8 mouse cellular contexts compared by ENCODE assay signal in the genomic region with DNA sequence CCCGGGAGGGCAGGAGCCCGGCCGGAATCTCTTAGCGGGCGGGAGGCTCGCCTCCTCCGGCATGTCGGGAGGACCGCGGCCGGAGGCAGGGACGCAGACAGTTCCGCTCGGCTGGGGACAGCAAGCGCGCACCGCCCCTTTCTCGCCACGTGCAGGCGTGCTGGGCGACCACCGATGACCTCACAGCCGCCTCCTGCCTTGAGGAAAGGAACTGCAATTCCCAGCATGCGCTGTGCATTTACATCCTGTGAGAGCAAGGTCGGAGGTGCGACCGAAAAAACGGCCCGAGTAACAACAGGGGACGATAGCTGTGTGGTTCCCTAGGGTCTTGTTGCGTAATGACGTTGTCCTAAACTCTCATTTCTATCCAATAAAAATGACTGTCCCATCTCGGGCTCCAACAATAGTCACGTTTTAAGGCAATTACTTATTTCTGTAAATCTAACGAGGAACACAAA. TPM values are rescaled to one million over a fixed set of nuclear protein-coding genes. Genes with fewer than 3 reads are reported as not detected.
A peak's percentile ranks its signal among the peaks of the same experiment; 100 is the strongest.
DNase-seq lines count a peak whose midpoint lies in the region; ATAC-seq and TF ChIP-seq lines count a peak whose summit lies in the region.

TSS of gene Dhx33 (minus strand) at position 122 of the 458 bp plus-strand sequence.

- H3K79me2 ChIP-seq in C2C12 (ENCODE audit: control insufficient read depth, insufficient read depth) (peaks cover 49% of the 10 kb centered on the region), myocyte (ENCODE audit: control insufficient read depth, insufficient read depth) (peaks cover 33% of the 10 kb centered on the region)
- H3K79me2 ChIP-seq in liver, adult 2 months (ENCODE audit: control insufficient read depth, insufficient read depth, low read length), result peaks cover 7% of the 10 kb centered on the region; the same call in 1 of the 2 replicates

- WGBS in heart, embryonic 11.5 days (ENCODE audit: insufficient replicate concordance), result under 1% methylated on average over 35 of the region's 35 CpGs
- WGBS in kidney, embryonic 16.5 days, result under 1% methylated on average over 34 of the region's 35 CpGs
- under 1% methylated on average over 35 of the region's 35 CpGs for WGBS in liver, adult 2 months

- H3K27ac ChIP-seq in heart, embryonic 11.5 days (ENCODE audit: low read depth, low read length), result peak within 1 kb of the TSS; percentile 86
- H3K27ac ChIP-seq in kidney, embryonic 16.5 days (ENCODE audit: low read length), result peak within 1 kb of the TSS; percentile 84
- H3K27ac ChIP-seq in liver, adult 2 months (replicated peaks; ENCODE audit: insufficient read depth, low read depth, low read length), result peak within 1 kb of the TSS; percentile 64

- H3K4me3 ChIP-seq in C2C12 (ENCODE audit: insufficient read depth, poor library complexity, severe bottlenecking) (peak within 1 kb of the TSS; percentile 96), myocyte (peak within 1 kb of the TSS; percentile 68)
- peak within 1 kb of the TSS; percentile 90 for H3K4me3 ChIP-seq in erythroblast, embryonic 14.5 days (replicated peaks)
- H3K4me3 ChIP-seq in heart, embryonic 11.5 days (ENCODE audit: low read depth, low read length), result peak within 1 kb of the TSS; percentile 87
- H3K4me3 ChIP-seq in kidney, embryonic 16.5 days (ENCODE audit: low read length), result peak within 1 kb of the TSS; percentile 97
- peak within 1 kb of the TSS; percentile 75 for H3K4me3 ChIP-seq in liver, adult 2 months (ENCODE audit: insufficient read depth, low read depth, low read length)

- peak within 1 kb of the TSS; percentile 95 for H3K4me2 ChIP-seq in heart, embryonic 11.5 days
- peak within 1 kb of the TSS; percentile 87 for H3K4me2 ChIP-seq in kidney, embryonic 16.5 days (replicated peaks; ENCODE audit: low read depth, low read length)
- peak within 1 kb of the TSS; percentile 91 for H3K4me2 ChIP-seq in myocyte (ENCODE audit: low read depth)

- H3K4me1 ChIP-seq in erythroblast, embryonic 14.5 days (ENCODE audit: control insufficient read depth), result peaks cover 34% of the 10 kb centered on the region
- peaks cover 11% of the 10 kb centered on the region; the same call in 1 of the 2 replicates for H3K4me1 ChIP-seq in heart, embryonic 11.5 days (ENCODE audit: control insufficient read depth, insufficient read depth, low read length)
- peaks cover 15% of the 10 kb centered on the region for H3K4me1 ChIP-seq in kidney, embryonic 16.5 days (ENCODE audit: insufficient read depth, low read length)
- H3K4me1 ChIP-seq in liver, adult 2 months (ENCODE audit: control insufficient read depth, insufficient read depth, low read length), result peaks cover 19% of the 10 kb centered on the region

- peak within 1 kb of the TSS; percentile 78 for H3K9ac ChIP-seq in heart, embryonic 11.5 days (ENCODE audit: low read depth, low read length)
- H3K9ac ChIP-seq in kidney, embryonic 16.5 days (replicated peaks; ENCODE audit: low read length), result peak within 1 kb of the TSS; percentile 82
- H3K9ac ChIP-seq in liver, adult 2 months (ENCODE audit: low read depth, low read length), result peak within 1 kb of the TSS; percentile 75

- H3K27me3 ChIP-seq in C2C12 (ENCODE audit: control insufficient read depth, insufficient read depth, insufficient read length) (no peaks in the 10 kb centered on the region), myocyte (ENCODE audit: control insufficient read depth, insufficient read depth, insufficient read length) (no peaks in the 10 kb centered on the region)
- H3K27me3 ChIP-seq in erythroblast, embryonic 14.5 days (ENCODE audit: control insufficient read depth), result no peaks in the 10 kb centered on the region
- H3K27me3 ChIP-seq in heart, embryonic 11.5 days (ENCODE audit: control insufficient read depth, insufficient read depth, low read length), result no peaks in the 10 kb centered on the region
- H3K27me3 ChIP-seq in kidney, embryonic 16.5 days (ENCODE audit: insufficient read depth, low read length), result no peaks in the 10 kb centered on the region
- no peaks in the 10 kb centered on the region for H3K27me3 ChIP-seq in liver, adult 2 months (ENCODE audit: control insufficient read depth, insufficient read depth, low read length)
- no peaks in the 10 kb centered on the region for H3K27me3 ChIP-seq in splenic B cell, adult 2 months (ENCODE audit: control insufficient read depth, insufficient read depth, low read length, poor library complexity, severe bottlenecking)

- peak; percentile 100 for DNase-seq in brain, embryonic 14.5 days (ENCODE audit: low read depth)
- peak; percentile 98 for DNase-seq in liver, adult 2 months (ENCODE audit: extremely low read depth, low read depth, low spot score)
- peak; percentile 99 for DNase-seq in splenic B cell, adult 2 months (ENCODE audit: low read depth, low spot score)

- TF ChIP-seq CTCF in C2C12 (IDR thresholded peaks at IDR 0.05; ENCODE audit: control insufficient read depth, insufficient read depth, insufficient read length), result no peak
- TF ChIP-seq CTCF in brain, embryonic 14.5 days (IDR thresholded peaks at IDR 0.05; ENCODE audit: borderline replicate concordance, extremely low read depth, insufficient read depth, insufficient read length), result peak; percentile 15; the same call in 1 of the 2 replicates
- 0 out of 2 replicates have a peak, but pooled peaks have one; percentile 7 for TF ChIP-seq CTCF in liver, adult 2 months (IDR thresholded peaks at IDR 0.05; ENCODE audit: low read depth, low read length)

- TF ChIP-seq POLR2A in brain, embryonic 14.5 days (IDR thresholded peaks at IDR 0.05; ENCODE audit: borderline replicate concordance, extremely low read depth, insufficient read depth, insufficient read length, poor library complexity, severe bottlenecking), result peak; percentile 30; the same call in 1 of the 2 replicates
- 0 out of 2 replicates have a peak, but pooled peaks have one; percentile 43 for TF ChIP-seq POLR2A in liver, adult 2 months (IDR thresholded peaks at IDR 0.05; ENCODE audit: extremely low read depth, insufficient read depth, low read length)
- peak; percentile 85 for TF ChIP-seq POLR2A in myocyte (IDR thresholded peaks at IDR 0.05; ENCODE audit: insufficient read length, low read depth)

- H3K36me3 ChIP-seq in C2C12 (ENCODE audit: control insufficient read depth, insufficient read depth) (peaks cover 39% of the 10 kb centered on the region), myocyte (ENCODE audit: control insufficient read depth, insufficient read depth) (peaks cover 7% of the 10 kb centered on the region)
- peaks cover 38% of the 10 kb centered on the region for H3K36me3 ChIP-seq in erythroblast, embryonic 14.5 days (ENCODE audit: control insufficient read depth)
- peaks cover 6% of the 10 kb centered on the region for H3K36me3 ChIP-seq in heart, embryonic 11.5 days (ENCODE audit: control insufficient read depth, insufficient read depth, low read length)
- H3K36me3 ChIP-seq in kidney, embryonic 16.5 days (ENCODE audit: insufficient read depth, low read length), result peaks cover 12% of the 10 kb centered on the region
- H3K36me3 ChIP-seq in liver, adult 2 months (ENCODE audit: control insufficient read depth, insufficient read depth, low read length), result peaks cover 21% of the 10 kb centered on the region
- peaks cover 4% of the 10 kb centered on the region for H3K36me3 ChIP-seq in splenic B cell, adult 2 months (ENCODE audit: control insufficient read depth, insufficient read depth, low read length, poor library complexity, severe bottlenecking)

- H3K9me3 ChIP-seq in erythroblast, embryonic 14.5 days (ENCODE audit: control insufficient read depth, low read length), result no peaks in the 10 kb centered on the region
- H3K9me3 ChIP-seq in heart, embryonic 11.5 days (replicated peaks; ENCODE audit: control insufficient read depth, low read length), result no peaks in the 10 kb centered on the region
- H3K9me3 ChIP-seq in kidney, embryonic 16.5 days (ENCODE audit: low read length), result no peaks in the 10 kb centered on the region

- H3ac ChIP-seq in C2C12 (ENCODE audit: control insufficient read depth, insufficient read length, low read depth) (peak within 1 kb of the TSS; percentile 65), myocyte (ENCODE audit: control insufficient read depth, insufficient read length) (peak within 1 kb of the TSS; percentile 54)

- H3K79me3 ChIP-seq in C2C12 (ENCODE audit: low read depth), result peaks cover 41% of the 10 kb centered on the region

- peak; percentile 98 for ATAC-seq in heart, embryonic 11.5 days (replicated peaks; ENCODE audit: insufficient number of reproducible peaks, low FRiP score, low TSS enrichment)
- peak; percentile 99 for ATAC-seq in kidney, embryonic 16.5 days (ENCODE audit: low FRiP score, low TSS enrichment)

TF ChIP-seq in C2C12, 6 proteins besides CTCF, POLR2A, EP300 and RAD21:
- no peak for TF ChIP-seq MYOD1 (IDR thresholded peaks at IDR 0.05; ENCODE audit: control insufficient read depth, insufficient read length, low read depth)
- peak; percentile 100 for TF ChIP-seq MAX (IDR thresholded peaks at IDR 0.05)
- TF ChIP-seq USF1 (IDR thresholded peaks at IDR 0.05; ENCODE audit: low read depth), result peak; percentile 77
- TF ChIP-seq MYOG (IDR thresholded peaks at IDR 0.05; ENCODE audit: control insufficient read depth, extremely low read depth, insufficient read length), result no peak
- TF ChIP-seq FOSL1 (IDR thresholded peaks at IDR 0.05; ENCODE audit: insufficient read depth, low read length, poor library complexity, severe bottlenecking), result no peak
- peak; percentile 93 for TF ChIP-seq CEBPB (IDR thresholded peaks at IDR 0.05; ENCODE audit: low read depth)

TF ChIP-seq in myocyte, 11 proteins besides CTCF, POLR2A, EP300 and RAD21 (continues in another document):
- TF ChIP-seq E2F4 (IDR thresholded peaks at IDR 0.05; ENCODE audit: insufficient read depth), result no peak
- TF ChIP-seq REST (IDR thresholded peaks at IDR 0.05; ENCODE audit: insufficient read depth, insufficient read length), result no peak
- peak; percentile 69 for TF ChIP-seq USF1 (IDR thresholded peaks at IDR 0.05; ENCODE audit: low read depth)
- TF ChIP-seq TCF12 (IDR thresholded peaks at IDR 0.05; ENCODE audit: insufficient read depth, poor library complexity, severe bottlenecking), result no peak
- peak; percentile 90 for TF ChIP-seq POLR2AphosphoS2 (IDR thresholded peaks at IDR 0.05; ENCODE audit: insufficient read length, low read depth)
- TF ChIP-seq MAX (IDR thresholded peaks at IDR 0.05; ENCODE audit: low read depth), result peak; percentile 91
- TF ChIP-seq SRF (IDR thresholded peaks at IDR 0.05; ENCODE audit: control insufficient read depth, insufficient read length, low read depth), result peak; percentile 64
- no peak for TF ChIP-seq MYOD1 (IDR thresholded peaks at IDR 0.05; ENCODE audit: control insufficient read depth in 1 of 3, insufficient read length in 2 of 3, low read depth in 2 of 3)
- TF ChIP-seq TCF3 (IDR thresholded peaks at IDR 0.05; ENCODE audit: insufficient read length, low read depth), result no peak

RNA-seq across cellular contexts. Expression of gene Dhx33, which starts in this region (rescaled TPM):
- polyA plus RNA-seq in C2C12 (2012; fragmentation: generic; extraction: Trizol) (14.9 TPM), myocyte (2012; fragmentation: generic; extraction: Trizol) (9.2 TPM)
- polyA plus RNA-seq in brain, embryonic 14.5 days (2012; rRNA removed), result 27.9 and 28.1 TPM in 2 replicates
- 0.11 and 0.27 TPM in 2 replicates for polyA plus RNA-seq in erythroblast, embryonic 14.5 days (2012)
- 15.6 and 20.5 TPM in 2 replicates for polyA plus RNA-seq in heart, embryonic 11.5 days (2014; fragmentation: Nextera tagmentation; extraction: Ambion mirVana)
- polyA plus RNA-seq in kidney, embryonic 16.5 days (2015; fragmentation: Nextera tagmentation; extraction: Ambion mirVana), result 23.9 TPM in 2 replicates
- 7.8 and 9.0 TPM in 2 replicates for total RNA-seq in liver, adult 2 months (2014; rRNA removed)
- polyA plus RNA-seq in liver, adult 2 months (2012; rRNA removed), result 13.8 and 22.0 TPM in 2 replicates

Comparison
In these comparisons a context has a peak if more than half of its experiments do, and no peak if none do; other contexts are left out.
1. Peak in every context shown above with its lines: DNase-seq, ATAC-seq, H3K4me3 ChIP-seq and H3K27ac ChIP-seq.
2. POLR2A ChIP-seq: peak in every context shown above with its lines; median percentile 85 in myocyte; 43 in liver, adult 2 months; 30 in brain, embryonic 14.5 days.